Mouse (Mus musculus) MEL (cell line): ENCODE results near the gene Hpcal1. TPM values are rescaled to one million over a fixed set of nuclear protein-coding genes. Genes with fewer than 3 reads are reported as not detected.

Experiments used
- DNase-seq: peaks from one replicate; pipeline ENCODE4 v3.0.0; 2011; ENCODE audit warnings: low read depth, low spot score
- H3K27ac ChIP-seq: 2 replicates; pipeline ENCODE4 v1.5.1; 2012; ENCODE audit warnings: low read depth, mild to moderate bottlenecking, control low read depth, low read length, moderate library complexity; ENCODE audit not compliant: control insufficient read depth
- H3K27me3 ChIP-seq, 2 experiments: fragments of 150-350 bp in 1 of 2; sonication (generic) in 1 of 2; 2 replicates each; pipeline ENCODE4 v1.6.1; 2012; ENCODE audit warnings: low read length in 2 of 2, mild to moderate bottlenecking in 2 of 2, improper control_type of control experiment in 1 of 2, moderate library complexity in 1 of 2; ENCODE audit not compliant: insufficient read depth in 2 of 2, control insufficient read depth in 1 of 2
- H3K36me3 ChIP-seq, 2 experiments: 2 replicates each; pipeline ENCODE4 v1.6.1; 2012 to 2014; ENCODE audit warnings: low read length in 2 of 2, improper control_type of control experiment in 1 of 2, inconsistent platforms in 1 of 2, mild to moderate bottlenecking in 1 of 2; ENCODE audit not compliant: insufficient read depth in 2 of 2, control insufficient read depth in 1 of 2
- H3K4me1 ChIP-seq, 2 experiments: fragments of 150-350 bp in 1 of 2; sonication (generic) in 1 of 2; 2 replicates each; pipeline ENCODE4 v1.6.1; 2012; ENCODE audit warnings: low read length in 2 of 2, improper control_type of control experiment in 1 of 2, mild to moderate bottlenecking in 1 of 2; ENCODE audit not compliant: insufficient read depth in 2 of 2, control insufficient read depth in 1 of 2
- H3K4me3 ChIP-seq, 2 experiments: fragments of 150-350 bp in 1 of 2; sonication (generic) in 1 of 2; 2 replicates each; pipeline ENCODE4 v1.5.1; 2012; ENCODE audit warnings: low read depth in 2 of 2, low read length in 2 of 2, mild to moderate bottlenecking in 2 of 2, moderate library complexity in 2 of 2, control low read depth in 1 of 2, improper control_type of control experiment in 1 of 2; ENCODE audit not compliant: control insufficient read depth in 1 of 2, insufficient read depth in 1 of 2
- H3K79me2 ChIP-seq: 2 replicates; pipeline ENCODE4 v1.6.1; 2012; ENCODE audit warnings: mild to moderate bottlenecking, low read length, moderate library complexity; ENCODE audit not compliant: control insufficient read depth, poor library complexity, insufficient read depth
- H3K9ac ChIP-seq: 2 replicates; pipeline ENCODE4 v1.6.1; 2012; ENCODE audit warnings: low read depth, mild to moderate bottlenecking, control low read depth, low read length, moderate library complexity; ENCODE audit not compliant: control insufficient read depth, poor library complexity, severe bottlenecking
- H3K9me3 ChIP-seq: fragments of 150-350 bp; sonication (generic); replicated peaks from 2 replicates; pipeline ENCODE4 v1.6.1; 2012; ENCODE audit warnings: mild to moderate bottlenecking, low read length, improper control_type of control experiment, moderate library complexity; ENCODE audit not compliant: insufficient read depth
- BHLHE40 ChIP-seq: IDR thresholded peaks from 2 replicates; pipeline ENCODE4 v1.6.1; 2012; ENCODE audit warnings: low read depth, mild to moderate bottlenecking, inconsistent platforms, low read length, improper control_type of control experiment, borderline replicate concordance
- CHD1 ChIP-seq: IDR thresholded peaks from 2 replicates; pipeline ENCODE4 v1.6.1; 2012; ENCODE audit warnings: low read depth, mild to moderate bottlenecking, inconsistent platforms, low read length, improper control_type of control experiment
- CTCF ChIP-seq, 3 experiments: IDR thresholded peaks in 2 of 3; conservative IDR thresholded peaks in 1 of 3; 2 replicates each; pipeline ENCODE4 v1.5.1; 2011 to 2012; ENCODE audit warnings: low read length in 3 of 3, low read depth in 2 of 3, mild to moderate bottlenecking in 2 of 3, improper control_type of control experiment in 1 of 3, inconsistent platforms in 1 of 3, mixed read lengths in 1 of 3, moderate library complexity in 1 of 3; ENCODE audit not compliant: control insufficient read depth in 1 of 3, insufficient read depth in 1 of 3, poor library complexity in 1 of 3, severe bottlenecking in 1 of 3
- E2F4 ChIP-seq: IDR thresholded peaks from 2 replicates; pipeline ENCODE4 v1.6.1; 2011; ENCODE audit warnings: low read depth, low read length, improper control_type of control experiment, borderline replicate concordance
- ELF1 ChIP-seq: IDR thresholded peaks from 2 replicates; pipeline ENCODE4 v1.6.1; 2014; ENCODE audit warnings: low read depth, mild to moderate bottlenecking, inconsistent platforms, low read length, improper control_type of control experiment, moderate library complexity
- GATA1 ChIP-seq: IDR thresholded peaks from 2 replicates; pipeline ENCODE4 v1.6.1; 2011; ENCODE audit warnings: low read depth, low read length, improper control_type of control experiment
- HCFC1 ChIP-seq: IDR thresholded peaks from 2 replicates; pipeline ENCODE4 v1.6.1; 2012; ENCODE audit warnings: low read depth, mild to moderate bottlenecking, inconsistent platforms, low read length, improper control_type of control experiment, moderate library complexity
- KAT2A ChIP-seq: conservative IDR thresholded peaks from 2 replicates; pipeline ENCODE4 v1.6.1; 2012; ENCODE audit warnings: low read depth, low read length, improper control_type of control experiment, inconsistent platforms
- MAFK ChIP-seq: IDR thresholded peaks from 2 replicates; pipeline ENCODE4 v1.6.1; 2011; ENCODE audit warnings: low read depth, mild to moderate bottlenecking, low read length, improper control_type of control experiment, borderline replicate concordance
- MAX ChIP-seq: IDR thresholded peaks from 2 replicates; pipeline ENCODE4 v1.6.1; 2011; ENCODE audit warnings: low read length, improper control_type of control experiment
- MAZ ChIP-seq: IDR thresholded peaks from 2 replicates; pipeline ENCODE4 v1.6.1; 2012; ENCODE audit warnings: low read depth, mild to moderate bottlenecking, inconsistent platforms, low read length, improper control_type of control experiment
- MEF2A ChIP-seq: IDR thresholded peaks from 2 replicates; pipeline ENCODE4 v1.6.1; 2014; ENCODE audit warnings: low read depth, mild to moderate bottlenecking, inconsistent platforms, low read length, improper control_type of control experiment; ENCODE audit not compliant: poor library complexity, insufficient replicate concordance, severe bottlenecking; ENCODE audit errors: extremely low read depth
- MXI1 ChIP-seq: IDR thresholded peaks from 2 replicates; pipeline ENCODE4 v1.6.1; 2011; ENCODE audit warnings: mild to moderate bottlenecking, low read depth, low read length, improper control_type of control experiment
- MYB ChIP-seq: IDR thresholded peaks from 2 replicates; pipeline ENCODE4 v1.6.1; 2011; ENCODE audit warnings: mild to moderate bottlenecking, low read depth, low read length, improper control_type of control experiment
- MYC ChIP-seq: IDR thresholded peaks from 2 replicates; pipeline ENCODE4 v1.6.1; 2011; ENCODE audit warnings: low read depth, mild to moderate bottlenecking, low read length, improper control_type of control experiment, moderate library complexity
- NELFE ChIP-seq: IDR thresholded peaks from 2 replicates; pipeline ENCODE4 v1.6.1; 2011; ENCODE audit warnings: low read depth, low read length, improper control_type of control experiment
- NRF1 ChIP-seq: IDR thresholded peaks from 2 replicates; pipeline ENCODE4 v1.6.1; 2014; ENCODE audit warnings: low read depth, mild to moderate bottlenecking, inconsistent platforms, low read length, improper control_type of control experiment, moderate library complexity; ENCODE audit not compliant: poor library complexity, insufficient read depth, severe bottlenecking
- POLR2A ChIP-seq, 2 experiments: IDR thresholded peaks; 2 replicates each; pipeline ENCODE4 v1.6.1; 2011 to 2012; ENCODE audit warnings: low read length in 2 of 2, mild to moderate bottlenecking in 2 of 2, control low read depth in 1 of 2, improper control_type of control experiment in 1 of 2, low read depth in 1 of 2, moderate library complexity in 1 of 2; ENCODE audit not compliant: control insufficient read depth in 1 of 2, insufficient read depth in 1 of 2, poor library complexity in 1 of 2
- POLR2AphosphoS5 ChIP-seq: IDR thresholded peaks from 2 replicates; pipeline ENCODE4 v1.6.1; 2012; ENCODE audit warnings: low read depth, borderline replicate concordance, mild to moderate bottlenecking, inconsistent platforms, low read length, moderate library complexity, mixed read lengths
- RAD21 ChIP-seq: IDR thresholded peaks from 2 replicates; pipeline ENCODE4 v1.6.1; 2011; ENCODE audit warnings: mild to moderate bottlenecking, low read depth, low read length, improper control_type of control experiment
- SIN3A ChIP-seq: IDR thresholded peaks from 2 replicates; pipeline ENCODE4 v1.6.1; 2012; ENCODE audit warnings: low read length, improper control_type of control experiment, inconsistent platforms
- SMC3 ChIP-seq: IDR thresholded peaks from 2 replicates; pipeline ENCODE4 v1.6.1; 2011; ENCODE audit warnings: low read depth, low read length, improper control_type of control experiment
- TBP ChIP-seq: IDR thresholded peaks from 2 replicates; pipeline ENCODE4 v1.8.0; 2011; ENCODE audit warnings: low read depth, low read length, improper control_type of control experiment
- TCF12 ChIP-seq: IDR thresholded peaks from 2 replicates; pipeline ENCODE4 v1.6.1; 2014; ENCODE audit warnings: low read depth, mild to moderate bottlenecking, inconsistent platforms, low read length, improper control_type of control experiment, moderate library complexity
- UBTF ChIP-seq: IDR thresholded peaks from 2 replicates; pipeline ENCODE4 v1.6.1; 2012; ENCODE audit warnings: low read depth, mild to moderate bottlenecking, inconsistent platforms, low read length, improper control_type of control experiment, moderate library complexity, borderline replicate concordance; ENCODE audit not compliant: insufficient read depth
- USF1 ChIP-seq: IDR thresholded peaks from 2 replicates; pipeline ENCODE4 v1.6.1; 2014; ENCODE audit warnings: low read depth, mild to moderate bottlenecking, inconsistent platforms, low read length, improper control_type of control experiment, moderate library complexity
- ZC3H11A ChIP-seq: IDR thresholded peaks from 2 replicates; pipeline ENCODE4 v1.6.1; 2012; ENCODE audit warnings: low read depth, mild to moderate bottlenecking, inconsistent platforms, low read length, improper control_type of control experiment
- ZMIZ1 ChIP-seq: IDR thresholded peaks from 2 replicates; pipeline ENCODE4 v1.6.1; 2012; ENCODE audit warnings: low read depth, mild to moderate bottlenecking, inconsistent platforms, low read length, improper control_type of control experiment, moderate library complexity
- ZNF384 ChIP-seq: IDR thresholded peaks from 2 replicates; pipeline ENCODE4 v1.6.1; 2012; ENCODE audit warnings: low read depth, mild to moderate bottlenecking, inconsistent platforms, low read length, improper control_type of control experiment
- polyA plus RNA-seq, 2 experiments: library from polyadenylated mRNA; stranded (reverse) in 1 of 2; unstranded in 1 of 2; fragments of >175 nt in 1 of 2; fragments of >200 nt in 1 of 2; gene quantifications; 2 replicates each; pipeline versions ENCODE4 v1.2.1 to v1.2.4; 2012; ENCODE audit warnings: low replicate concordance in 2 of 2, low read depth in 1 of 2; ENCODE audit not compliant: insufficient read length in 2 of 2, insufficient read depth in 1 of 2, missing spikeins in 1 of 2
- total RNA-seq: library from RNA; depleted of rRNA; stranded (reverse); fragments of 300-350 nt; gene quantifications from 2 replicates; pipeline ENCODE4 v1.2.3, GENCODE M21; 2012

Gene Hpcal1
- total and polyA plus RNA-seq, 3 experiments: 9.1 to 23.0 TPM; not detected in 1

GRCm38 (mm10) chr12:17688913-17689312, 1.7 kb upstream of the Hpcal1 start:
- Histone ChIP-seq H3K79me2 (peaks cover 1% of the 10 kb centered on the region; the same call in 1 of the 2 replicates), H3K36me3 (no peaks in the 10 kb centered on the region), H3K4me1 (0 out of 4 replicates have a peak, but pooled peaks cover 0 to 6% of the 10 kb centered on the region in 2 experiments), H3K27ac (no peak overlapping the region), H3K9ac (no peak overlapping the region), H3K9me3 (no peaks in the 10 kb centered on the region), H3K4me3 (no peak overlapping the region), H3K27me3 (no peaks in the 10 kb centered on the region; a peak in 1 of 4 replicates)
- no peak for DNase-seq
- TF ChIP-seq USF1: no peak
- no peak for TF ChIP-seq BHLHE40
- TF ChIP-seq MYB: no peak
- no peak for TF ChIP-seq E2F4
- no peak for TF ChIP-seq NELFE
- TF ChIP-seq RAD21: no peak
- no peak for TF ChIP-seq ZNF384
- TF ChIP-seq UBTF: no peak
- no peak for TF ChIP-seq CTCF (IDR thresholded peaks at IDR 0.05 in 2 of 3, conservative IDR thresholded peaks at IDR 0.05 in 1 of 3; ENCODE audit: control insufficient read depth in 1 of 3, insufficient read depth in 1 of 3, low read depth in 2 of 3, low read length in 3 of 3, poor library complexity in 1 of 3, severe bottlenecking in 1 of 3)
- TF ChIP-seq MAFK: no peak
- no peak for TF ChIP-seq HCFC1
- TF ChIP-seq SMC3: no peak
- TF ChIP-seq MEF2A: no peak
- no peak for TF ChIP-seq GATA1
- TF ChIP-seq TBP: no peak
- TF ChIP-seq ZC3H11A: no peak
- TF ChIP-seq ZMIZ1: no peak
- TF ChIP-seq MAX: no peak

DNA sequence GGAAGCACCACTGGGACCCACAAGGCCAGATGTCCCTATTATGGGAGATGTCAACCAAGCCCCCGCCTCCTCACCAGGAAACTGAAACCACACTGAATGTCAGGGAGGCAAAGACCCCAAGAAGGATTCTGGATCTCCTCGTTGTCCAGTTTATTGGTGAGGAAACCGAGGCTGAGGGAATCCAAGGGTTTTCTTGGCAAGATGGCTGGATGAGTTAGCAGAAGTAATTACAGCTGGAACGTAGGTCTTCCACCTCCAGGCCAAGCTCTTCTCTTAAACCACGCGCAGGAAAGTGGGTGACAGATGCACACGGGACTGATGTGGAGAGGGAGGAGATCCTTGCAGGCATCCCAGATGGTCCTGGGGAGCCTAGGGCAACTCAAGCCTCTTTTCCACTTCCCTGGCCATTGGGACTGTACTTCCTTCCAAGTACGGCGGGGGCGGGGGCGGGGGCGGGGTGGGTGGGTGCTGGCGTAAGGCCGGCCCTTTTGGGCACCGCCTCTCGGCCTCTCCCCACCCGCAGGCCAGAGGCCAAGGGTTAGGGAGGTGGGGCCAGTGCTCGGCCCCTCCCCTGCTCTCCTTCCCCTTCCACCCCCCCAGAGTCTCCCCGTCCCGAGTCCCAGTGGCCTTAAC, 609 bp upstream of the Hpcal1 start:
- 0 out of 4 replicates have a peak, but pooled peaks cover 0 to 6% of the 10 kb centered on the region in 2 experiments for H3K4me1 ChIP-seq
- peaks cover 1% of the 10 kb centered on the region for H3K79me2 ChIP-seq
- H3K4me3 ChIP-seq: peak overlapping the region; percentile 77 to 100
- no peaks in the 10 kb centered on the region for H3K36me3 ChIP-seq
- H3K27me3 ChIP-seq: no peaks in the 10 kb centered on the region; a peak in 1 of 4 replicates
- no peaks in the 10 kb centered on the region for H3K9me3 ChIP-seq
- no peak overlapping the region for H3K27ac ChIP-seq
- peak overlapping the region; percentile 66 for H3K9ac ChIP-seq
- no peak for DNase-seq
- TF ChIP-seq E2F4 (no peak), ELF1 (no peak), NRF1 (0 out of 2 replicates have a peak, but pooled peaks have one; percentile 2), POLR2AphosphoS5 (no peak), HCFC1 (0 out of 2 replicates have a peak, but pooled peaks have one; percentile 33), TBP (no peak), USF1 (no peak), MXI1 (peak; percentile 57), CHD1 (no peak), SIN3A (0 out of 2 replicates have a peak, but pooled peaks have one; percentile 8), TCF12 (no peak), RAD21 (no peak), MYC (no peak), BHLHE40 (no peak), GATA1 (no peak), ZC3H11A (no peak), MAZ (peak; percentile 21; the same call in 1 of the 2 replicates), MAFK (no peak), MAX (no peak), UBTF (no peak), POLR2A (IDR thresholded peaks at IDR 0.05; ENCODE audit: control insufficient read depth in 1 of 2, insufficient read depth in 1 of 2, low read depth in 1 of 2, low read length in 2 of 2, poor library complexity in 1 of 2) (no peak), KAT2A (no peak)
